Mouse (Mus musculus) brain, embryonic 14.5 days (tissue): ENCODE data around the gene Stambp. TPM values are rescaled to one million over a fixed set of nuclear protein-coding genes. Genes with fewer than 3 reads are reported as not detected.

Experiments used
- DNase-seq: peaks from one replicate; pipeline ENCODE4 v3.0.0-alpha.2; 2011; ENCODE audit warnings: low read depth
- CTCF ChIP-seq: fragments of 200-500 bp; IDR thresholded peaks from 2 replicates; pipeline ENCODE4 v1.5.1; 2012; ENCODE audit warnings: inconsistent platforms, mild to moderate bottlenecking, moderate library complexity, borderline replicate concordance; ENCODE audit not compliant: insufficient read depth, insufficient read length; ENCODE audit errors: extremely low read depth
- POLR2A ChIP-seq: fragments of 200-500 bp; IDR thresholded peaks from 2 replicates; pipeline ENCODE4 v1.6.1; 2012; ENCODE audit warnings: mild to moderate bottlenecking, inconsistent platforms, borderline replicate concordance; ENCODE audit not compliant: poor library complexity, insufficient read depth, insufficient read length, severe bottlenecking; ENCODE audit errors: extremely low read depth
- polyA plus RNA-seq: library from polyadenylated mRNA; depleted of rRNA; stranded (reverse); fragments of >200 nt; gene quantifications from 2 replicates; pipeline ENCODE4 v1.2.3, GENCODE M21; 2012

Stambp gene
- polyA plus RNA-seq, 1 experiment = 44.1 TPM

DNA sequence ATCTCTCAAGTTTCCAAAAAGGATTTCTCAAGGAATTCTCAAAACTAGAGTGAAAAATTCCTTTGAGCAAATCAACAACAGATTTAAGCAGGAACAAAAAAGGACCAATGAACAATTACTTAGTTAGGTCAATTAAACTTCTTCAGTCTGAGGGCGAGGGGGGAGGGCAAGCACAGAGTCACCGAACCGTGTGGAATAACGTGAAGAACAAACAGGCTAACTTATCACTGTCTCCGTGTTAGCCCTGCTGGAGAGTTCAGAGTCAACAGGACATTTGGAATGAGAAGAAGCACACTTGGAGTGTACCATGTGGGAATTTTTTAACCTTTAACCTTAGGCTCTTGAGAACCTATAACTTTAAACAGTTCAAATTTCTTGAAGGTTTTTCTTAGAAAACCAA, 24.2 kb downstream of the Stambp start:
- DNase-seq = no peak
- no peak for TF ChIP-seq CTCF
- no peak for TF ChIP-seq POLR2A

DNA sequence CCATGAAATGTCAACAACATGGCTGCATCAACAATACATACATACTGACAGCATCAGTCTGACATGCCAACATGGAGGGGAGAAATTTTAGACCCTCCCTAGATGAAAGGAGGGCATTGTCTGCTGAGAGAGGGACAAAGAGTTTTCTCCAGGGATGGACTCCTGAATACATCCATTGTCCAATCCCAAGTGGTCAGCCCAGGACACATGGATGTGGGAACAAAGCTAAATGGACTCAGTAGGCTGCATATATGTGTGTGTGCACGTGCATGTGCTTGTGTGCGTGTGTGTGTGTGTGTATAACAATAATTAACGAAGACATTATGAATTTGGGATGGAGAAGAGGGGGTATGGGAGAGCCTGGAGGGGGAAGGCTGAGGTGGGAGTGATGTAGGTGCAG, 26.8 kb downstream of the Stambp start:
- DNase-seq = no peak
- TF ChIP-seq POLR2A = no peak
- TF ChIP-seq CTCF = no peak

- DNase-seq = peak; percentile 65
- TF ChIP-seq POLR2A (no peak), CTCF (no peak)
Observed at GRCm38 (mm10) chr6:83541756-83542456, 30.6 kb downstream of the Stambp start.

DNA sequence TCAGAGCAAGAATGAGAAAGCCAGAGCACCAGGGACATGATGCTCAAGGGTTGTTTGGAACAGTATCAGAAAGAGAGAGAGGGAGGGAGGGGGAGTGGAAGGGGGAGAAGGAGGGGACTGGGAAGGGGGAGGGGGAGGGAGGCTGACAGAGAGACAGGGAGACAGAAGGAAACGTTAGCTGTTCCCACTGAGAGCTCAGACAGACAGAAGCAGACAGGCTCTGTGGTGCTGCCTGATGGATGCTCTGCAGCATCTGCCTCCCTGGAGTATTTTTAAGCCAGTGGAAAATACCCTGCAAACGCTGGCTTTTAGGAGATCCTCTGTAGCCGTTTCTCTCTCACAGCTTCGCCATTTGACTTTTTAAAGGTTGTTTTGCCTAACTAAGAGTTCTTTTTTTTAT, 32.5 kb downstream of the Stambp start:
- no peak for TF ChIP-seq CTCF
- TF ChIP-seq POLR2A = no peak
- DNase-seq = peak; percentile 65

DNA sequence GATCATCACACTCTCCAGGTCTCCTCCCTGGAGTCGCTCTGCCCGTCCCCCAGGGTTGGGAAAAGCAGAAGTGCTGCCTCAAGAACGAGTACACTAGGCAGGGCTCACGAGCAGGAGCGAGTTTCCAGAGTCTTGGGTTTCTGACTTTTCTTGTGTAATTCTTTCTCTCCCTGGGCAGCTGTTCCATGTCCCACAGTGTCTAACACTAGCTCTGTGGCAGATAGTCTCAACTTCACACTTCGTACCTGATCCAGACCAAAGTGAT, 35.8 kb downstream of the Stambp start:
- TF ChIP-seq POLR2A (no peak), CTCF (no peak)

DNA sequence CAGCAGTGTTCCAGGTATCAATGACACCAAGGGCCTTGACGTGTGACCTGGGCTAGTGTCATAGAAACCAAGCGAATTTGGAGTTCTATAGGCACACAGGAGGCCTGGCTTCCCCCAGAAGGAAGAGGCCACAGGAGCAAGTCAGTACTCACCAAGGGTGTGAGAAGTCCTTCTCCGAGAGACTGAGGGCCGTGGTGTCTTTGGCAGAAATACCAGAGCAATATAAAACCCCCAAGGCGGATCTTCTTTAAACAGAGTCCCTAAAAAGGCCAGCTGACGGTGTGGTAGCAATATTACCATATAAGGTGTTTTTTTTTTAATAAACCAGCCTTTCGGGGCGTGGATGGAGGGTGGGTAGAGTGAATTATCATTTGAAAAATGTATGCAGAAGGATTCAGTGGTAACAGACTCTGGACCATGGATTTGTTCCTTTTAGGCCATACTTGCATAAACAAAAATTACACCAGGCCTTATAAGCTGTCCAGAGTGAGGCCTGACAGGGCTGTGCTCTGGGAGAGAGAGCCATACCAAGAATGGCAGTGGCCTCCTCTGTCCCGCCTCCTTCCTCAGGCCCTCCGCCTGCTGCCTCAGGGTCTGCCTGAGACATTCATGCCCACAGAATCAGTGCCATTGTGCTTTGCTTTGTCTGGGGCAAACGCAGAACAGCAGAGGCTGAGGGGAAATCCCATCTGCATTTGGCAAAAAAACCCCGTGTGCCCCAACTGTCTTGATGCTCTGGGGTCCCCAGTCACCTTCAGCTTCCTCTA, 36.3 kb downstream of the Stambp start, which contains the start of gene Actg2:
Gene Actg2 (minus strand): TSS at position 238 of the 767 bp plus-strand sequence.
- TF ChIP-seq POLR2A = no peak
- no peak for TF ChIP-seq CTCF
- peak; percentile 2 for DNase-seq

More for the DNA sequence above, 35.8 kb downstream of the Stambp start:
- DNase-seq = no peak

- no peak for DNase-seq
- TF ChIP-seq CTCF (no peak), POLR2A (no peak)
Observed at GRCm38 (mm10) chr6:83532608-83533007, 39.9 kb downstream of the Stambp start.

DNA sequence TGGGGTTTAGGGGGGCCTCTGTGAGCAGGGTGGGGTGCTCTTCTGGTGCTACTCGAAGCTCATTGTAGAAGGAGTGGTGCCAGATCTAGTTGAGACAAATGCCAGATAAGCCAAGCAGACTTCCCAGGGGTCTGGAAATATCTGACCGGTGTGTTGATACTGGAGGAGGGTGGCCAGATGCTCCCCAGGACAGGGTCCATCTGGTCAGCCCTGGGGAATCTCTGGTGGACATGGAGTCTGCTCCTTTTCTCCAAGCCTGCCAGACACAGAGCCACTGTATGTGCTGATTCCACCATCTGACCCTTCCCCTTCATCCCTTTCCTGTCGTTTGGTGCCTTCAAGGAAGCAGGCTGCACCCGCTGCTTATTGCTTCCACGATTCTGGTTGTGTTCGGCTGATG, 49.3 kb downstream of the Stambp start:
- TF ChIP-seq CTCF (no peak), POLR2A (no peak)
- no peak for DNase-seq

- TF ChIP-seq POLR2A (no peak), CTCF (no peak)
- no peak for DNase-seq
Observed at GRCm38 (mm10) chr6:83521784-83522183, 50.7 kb downstream of the Stambp start.

DNA sequence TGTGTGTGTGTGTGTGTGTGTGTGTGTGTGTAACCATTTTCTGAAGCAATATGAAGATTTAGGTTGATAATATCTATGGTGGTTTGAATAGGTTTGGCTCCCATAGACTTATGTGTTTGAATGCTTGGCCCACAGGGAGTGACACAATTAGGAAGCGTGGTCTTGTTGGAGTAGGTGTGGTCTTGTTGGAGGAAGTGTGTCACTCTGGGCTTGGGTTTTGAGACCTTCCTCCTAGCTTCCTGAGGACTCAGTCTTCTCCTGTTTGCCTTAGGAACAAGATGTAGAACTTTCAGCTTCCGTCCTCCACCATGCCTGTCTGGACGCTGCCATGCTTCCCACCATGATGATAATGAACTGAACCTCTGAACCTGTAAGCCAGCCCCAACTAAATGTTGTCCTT, 53.9 kb downstream of the Stambp start:
- TF ChIP-seq POLR2A = no peak
- TF ChIP-seq CTCF = no peak
- no peak for DNase-seq

DNA sequence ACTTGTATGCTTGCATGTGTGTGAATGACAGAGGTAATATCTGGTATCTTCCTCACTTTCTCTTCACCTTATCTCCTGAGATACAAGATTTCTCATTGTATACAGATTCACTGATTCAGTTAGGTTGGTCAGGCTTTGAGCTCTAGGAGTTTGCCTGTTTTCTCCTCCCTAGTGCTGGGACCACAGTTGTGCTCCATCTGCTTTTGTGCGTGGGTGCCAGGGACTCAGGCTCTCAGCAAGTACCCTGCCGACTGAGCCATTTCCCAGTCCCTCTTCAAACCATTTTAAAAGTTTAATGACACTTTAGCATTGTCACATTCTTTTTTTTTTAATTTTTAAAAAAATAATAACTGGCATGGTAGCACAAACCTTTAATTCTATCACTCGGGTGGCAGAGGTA, 57.4 kb downstream of the Stambp start:
- no peak for TF ChIP-seq CTCF
- TF ChIP-seq POLR2A = no peak
- no peak for DNase-seq

DNA sequence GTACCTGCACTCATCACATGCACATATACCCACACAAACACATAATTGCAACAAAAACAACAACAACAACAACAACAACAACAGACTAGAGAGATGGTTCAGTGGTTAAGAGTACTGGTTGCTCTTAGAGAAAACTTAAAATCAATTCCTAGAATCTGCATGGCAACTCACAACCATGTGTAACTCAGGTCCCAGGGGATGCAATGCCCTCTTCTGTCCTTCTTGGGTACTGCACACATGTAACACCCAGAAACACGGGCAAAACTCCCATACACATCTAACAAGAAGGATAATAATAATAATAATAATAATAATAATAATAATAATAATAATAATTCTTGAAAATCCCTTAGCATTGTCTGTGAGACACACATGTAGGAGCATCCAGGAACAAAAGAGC, 60.0 kb downstream of the Stambp start:
- TF ChIP-seq CTCF (peak; percentile 74; the same call in 1 of the 2 replicates), POLR2A (no peak)
- peak; percentile 79 for DNase-seq

DNA sequence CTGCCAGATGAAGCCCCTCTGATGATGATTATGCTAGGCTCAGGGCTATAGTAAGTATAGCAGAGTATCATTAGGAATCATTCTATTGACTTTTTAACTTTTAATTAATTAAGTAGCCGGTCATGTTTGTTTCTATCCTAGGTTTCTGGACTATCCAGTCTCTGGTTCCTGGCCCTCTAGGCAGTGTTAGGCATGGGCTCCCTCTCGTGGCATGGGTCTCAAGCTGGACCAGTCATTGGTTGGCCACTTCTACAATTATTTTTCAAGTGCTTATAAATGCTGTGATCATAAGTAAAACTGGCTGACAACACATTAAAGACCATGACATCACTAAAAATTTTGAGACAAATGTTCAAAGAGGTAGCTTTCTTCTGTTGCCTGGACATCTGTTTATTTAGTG, 62.3 kb downstream of the Stambp start:
- 0 out of 2 replicates have a peak, but pooled peaks have one; percentile 1 for TF ChIP-seq CTCF
- TF ChIP-seq POLR2A = no peak
- no peak for DNase-seq

DNA sequence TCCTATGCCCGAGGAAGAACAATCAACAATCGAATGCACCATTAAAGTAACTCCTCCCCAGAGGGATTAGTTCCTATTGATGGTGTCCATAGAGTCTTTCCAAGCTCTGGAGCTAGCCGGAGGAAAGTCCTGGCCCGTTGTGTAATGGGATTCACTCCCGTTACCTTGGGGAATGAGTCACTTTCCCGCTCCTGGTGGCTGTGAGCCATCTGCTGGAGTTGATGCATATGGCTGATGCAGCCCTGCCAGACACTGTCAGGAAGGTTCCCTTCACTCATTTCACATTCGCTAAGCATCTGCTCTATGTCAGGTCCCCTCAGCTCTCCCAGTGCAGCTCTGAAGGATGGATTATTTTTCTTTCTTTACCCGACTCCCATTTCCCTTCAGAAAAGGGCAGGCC, 63.1 kb downstream of the Stambp start:
- no peak for TF ChIP-seq POLR2A
- no peak for TF ChIP-seq CTCF
- DNase-seq = peak; percentile 62
